Mouse (Mus musculus): ENCODE results near the gene Map2k5. TPM values are rescaled to one million over a fixed set of nuclear protein-coding genes. Genes with fewer than 3 reads are reported as not detected.

The Map2k5 gene
- polyA plus RNA-seq, 1 experiment from 2014 or later, result 31.6 TPM

DNA sequence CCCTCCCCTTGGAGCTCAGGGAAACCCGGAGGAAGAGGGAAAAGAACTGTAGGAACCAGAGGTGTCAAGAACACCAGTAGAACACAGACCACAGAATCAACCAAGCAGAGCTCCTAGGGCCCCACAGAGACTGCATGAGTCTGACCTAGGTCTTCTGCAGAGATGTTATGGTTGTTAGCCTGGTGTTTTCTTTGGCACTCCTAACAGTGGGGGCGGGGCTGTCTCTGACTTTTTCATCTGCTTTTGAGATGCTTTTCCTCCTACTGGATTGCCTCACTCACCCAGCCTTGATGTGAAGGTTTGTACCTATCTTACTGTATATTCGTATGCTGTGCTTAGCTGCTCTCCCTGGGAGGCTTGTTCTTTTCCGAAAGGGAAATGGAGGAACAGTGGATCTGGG is 23.5 kb downstream of the Map2k5 start:
- H3K4me3 ChIP-seq (ENCODE audit: low read depth, low read length), result no peak overlapping the region
- no peak overlapping the region for H3K9ac ChIP-seq (replicated peaks; ENCODE audit: low read depth, low read length)
- no peak overlapping the region for H3K27ac ChIP-seq (ENCODE audit: low read length)
- H3K27me3 ChIP-seq (ENCODE audit: control insufficient read depth, insufficient read depth, low read length), result no peaks in the 10 kb centered on the region
- H3K4me1 ChIP-seq (ENCODE audit: control insufficient read depth, insufficient read depth, low read length), result no peaks in the 10 kb centered on the region
- WGBS, result 86% methylated on average over 4 of the region's 4 CpGs
- H3K9me3 ChIP-seq (ENCODE audit: control insufficient read depth, low read depth, low read length), result no peaks in the 10 kb centered on the region
- H3K4me2 ChIP-seq (replicated peaks; ENCODE audit: low read depth, low read length), result no peak overlapping the region
- ATAC-seq (ENCODE audit: insufficient number of reproducible peaks, insufficient read depth, low FRiP score, low read depth), result no peak
- H3K36me3 ChIP-seq (ENCODE audit: control insufficient read depth, insufficient read depth, low read length), result no peaks in the 10 kb centered on the region; the same call in 1 of the 2 replicates

DNA sequence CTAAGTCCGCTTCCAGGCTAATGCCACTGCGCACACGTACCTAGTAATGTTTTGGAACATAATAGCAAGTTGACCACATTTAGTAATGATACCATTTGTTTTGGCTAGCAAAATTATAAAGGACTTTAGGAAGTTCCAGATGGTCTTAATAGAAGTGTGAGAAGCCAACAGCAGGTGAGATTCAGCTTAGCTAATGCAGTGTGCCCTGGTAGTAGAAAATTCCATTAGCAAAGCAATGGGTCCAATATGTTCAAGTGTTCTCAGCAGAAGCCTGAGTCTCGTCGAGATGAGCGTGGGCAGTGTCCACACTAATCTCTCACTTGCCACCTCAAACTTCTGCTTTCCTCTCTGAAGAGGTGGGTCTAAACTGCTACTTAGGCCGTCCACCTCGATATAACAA is 27.7 kb downstream of the Map2k5 start:
- no peaks in the 10 kb centered on the region for H3K36me3 ChIP-seq (ENCODE audit: control insufficient read depth, insufficient read depth, low read length)
- WGBS, result 95% methylated on average over 8 of the region's 8 CpGs
- no peak overlapping the region for H3K4me3 ChIP-seq (ENCODE audit: low read depth, low read length)
- H3K4me1 ChIP-seq (ENCODE audit: control insufficient read depth, insufficient read depth, low read length), result no peaks in the 10 kb centered on the region
- H3K9ac ChIP-seq (replicated peaks; ENCODE audit: low read depth, low read length), result no peak overlapping the region
- H3K4me2 ChIP-seq (replicated peaks; ENCODE audit: low read depth, low read length), result no peak overlapping the region
- H3K27me3 ChIP-seq (ENCODE audit: control insufficient read depth, insufficient read depth, low read length), result no peaks in the 10 kb centered on the region
- H3K27ac ChIP-seq (ENCODE audit: low read length), result no peak overlapping the region
- H3K9me3 ChIP-seq (ENCODE audit: control insufficient read depth, low read depth, low read length), result no peaks in the 10 kb centered on the region
- ATAC-seq (ENCODE audit: insufficient number of reproducible peaks, insufficient read depth, low FRiP score, low read depth), result no peak

DNA sequence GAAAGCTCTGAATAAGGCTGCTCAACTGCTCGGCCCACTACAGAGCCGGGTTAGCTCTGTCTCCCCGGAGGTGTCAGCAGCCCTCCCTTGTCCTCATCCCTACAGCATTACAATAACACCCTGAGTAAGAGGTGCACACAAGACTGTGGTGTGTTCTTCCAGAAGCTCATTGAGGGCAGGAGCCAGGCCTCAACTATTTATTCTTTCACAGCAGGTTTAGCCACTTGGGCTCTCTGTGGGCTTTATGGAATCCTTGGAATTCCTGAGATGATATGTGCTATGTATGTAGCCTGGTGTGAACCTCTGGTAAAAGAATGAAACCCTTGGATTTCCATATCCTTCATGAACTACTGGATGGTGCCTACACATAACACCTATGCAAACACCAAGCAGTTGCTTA is 28.5 kb downstream of the Map2k5 start:
- no peak overlapping the region for H3K27ac ChIP-seq (ENCODE audit: low read length)
- H3K27me3 ChIP-seq (ENCODE audit: control insufficient read depth, insufficient read depth, low read length), result no peaks in the 10 kb centered on the region
- no peaks in the 10 kb centered on the region for H3K4me1 ChIP-seq (ENCODE audit: control insufficient read depth, insufficient read depth, low read length)
- H3K36me3 ChIP-seq (ENCODE audit: control insufficient read depth, insufficient read depth, low read length), result no peaks in the 10 kb centered on the region
- 86% methylated on average over 3 of the region's 3 CpGs for WGBS
- ATAC-seq (ENCODE audit: insufficient number of reproducible peaks, insufficient read depth, low FRiP score, low read depth), result no peak
- H3K4me2 ChIP-seq (replicated peaks; ENCODE audit: low read depth, low read length), result no peak overlapping the region
- no peak overlapping the region for H3K4me3 ChIP-seq (ENCODE audit: low read depth, low read length)
- no peak overlapping the region for H3K9ac ChIP-seq (replicated peaks; ENCODE audit: low read depth, low read length)
- H3K9me3 ChIP-seq (ENCODE audit: control insufficient read depth, low read depth, low read length), result no peaks in the 10 kb centered on the region

- Histone ChIP-seq H3K27me3 (ENCODE audit: control insufficient read depth, insufficient read depth, low read length) (no peaks in the 10 kb centered on the region), H3K9me3 (ENCODE audit: control insufficient read depth, low read depth, low read length) (no peaks in the 10 kb centered on the region), H3K36me3 (ENCODE audit: control insufficient read depth, insufficient read depth, low read length) (no peaks in the 10 kb centered on the region), H3K4me2 (replicated peaks; ENCODE audit: low read depth, low read length) (no peak overlapping the region), H3K4me3 (ENCODE audit: low read depth, low read length) (no peak overlapping the region), H3K4me1 (ENCODE audit: control insufficient read depth, insufficient read depth, low read length) (no peaks in the 10 kb centered on the region), H3K27ac (ENCODE audit: low read length) (no peak overlapping the region), H3K9ac (replicated peaks; ENCODE audit: low read depth, low read length) (no peak overlapping the region)
- 74% methylated on average over 1 of the region's 1 CpGs for WGBS
- no peak for ATAC-seq (ENCODE audit: insufficient number of reproducible peaks, insufficient read depth, low FRiP score, low read depth)
These were observed 29.6 kb downstream of the Map2k5 start for GRCm38 (mm10) chr9:63348146-63348545.

DNA sequence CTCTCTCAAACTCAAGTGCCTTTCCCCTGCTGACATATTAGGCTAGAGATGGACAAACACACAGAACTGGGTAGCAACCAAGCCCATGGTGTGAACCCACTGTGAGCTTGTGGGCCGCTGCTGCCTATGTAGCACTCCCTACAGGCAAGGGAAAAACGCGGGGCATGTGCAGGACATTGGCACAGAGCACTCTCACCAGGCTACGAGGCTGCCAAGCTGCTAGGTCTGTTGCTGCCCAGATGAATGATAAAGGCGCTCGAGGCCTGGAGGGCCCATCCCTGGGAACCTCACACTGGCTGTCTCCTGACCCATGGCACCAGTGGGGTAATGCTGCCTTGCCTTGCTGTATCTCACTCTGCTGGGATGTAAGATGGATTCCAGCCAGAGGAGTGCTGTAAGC is 31.7 kb downstream of the Map2k5 start:
- no peak overlapping the region for H3K4me2 ChIP-seq (replicated peaks; ENCODE audit: low read depth, low read length)
- no peak overlapping the region for H3K27ac ChIP-seq (ENCODE audit: low read length)
- no peaks in the 10 kb centered on the region for H3K4me1 ChIP-seq (ENCODE audit: control insufficient read depth, insufficient read depth, low read length)
- no peak overlapping the region for H3K9ac ChIP-seq (replicated peaks; ENCODE audit: low read depth, low read length)
- ATAC-seq (ENCODE audit: insufficient number of reproducible peaks, insufficient read depth, low FRiP score, low read depth), result no peak
- H3K9me3 ChIP-seq (ENCODE audit: control insufficient read depth, low read depth, low read length), result no peaks in the 10 kb centered on the region
- 0 out of 2 replicates have a peak, but pooled peaks cover 3% of the 10 kb centered on the region for H3K36me3 ChIP-seq (ENCODE audit: control insufficient read depth, insufficient read depth, low read length)
- no peak overlapping the region for H3K4me3 ChIP-seq (ENCODE audit: low read depth, low read length)
- 87% methylated on average over 6 of the region's 6 CpGs for WGBS
- no peaks in the 10 kb centered on the region for H3K27me3 ChIP-seq (ENCODE audit: control insufficient read depth, insufficient read depth, low read length)

DNA sequence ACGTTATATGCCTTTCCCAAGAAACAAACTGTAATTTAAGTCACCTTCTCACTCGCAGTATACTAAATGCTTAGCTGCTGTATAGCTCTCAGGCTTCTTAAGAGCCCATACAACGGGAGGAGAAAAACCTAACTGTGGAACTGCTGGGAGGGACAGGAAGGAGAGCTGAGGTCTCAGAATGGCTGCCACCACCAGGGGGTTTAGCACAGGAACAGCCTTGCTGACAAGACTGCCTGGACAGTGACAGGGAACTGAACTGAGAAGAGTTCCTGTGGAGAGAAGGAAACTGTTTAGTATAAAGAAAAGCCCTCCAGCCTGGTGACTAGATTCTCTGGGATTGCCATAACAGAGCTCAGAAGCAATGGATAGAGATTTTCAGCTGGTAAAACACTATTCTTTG is 35.9 kb downstream of the Map2k5 start:
- Histone ChIP-seq H3K27me3 (ENCODE audit: control insufficient read depth, insufficient read depth, low read length) (no peaks in the 10 kb centered on the region), H3K9me3 (ENCODE audit: control insufficient read depth, low read depth, low read length) (no peaks in the 10 kb centered on the region), H3K4me1 (ENCODE audit: control insufficient read depth, insufficient read depth, low read length) (no peaks in the 10 kb centered on the region), H3K4me3 (ENCODE audit: low read depth, low read length) (no peak overlapping the region), H3K4me2 (replicated peaks; ENCODE audit: low read depth, low read length) (no peak overlapping the region), H3K36me3 (ENCODE audit: control insufficient read depth, insufficient read depth, low read length) (peaks cover 8% of the 10 kb centered on the region; the same call in 1 of the 2 replicates), H3K9ac (replicated peaks; ENCODE audit: low read depth, low read length) (no peak overlapping the region), H3K27ac (ENCODE audit: low read length) (no peak overlapping the region)
- no peak for ATAC-seq (ENCODE audit: insufficient number of reproducible peaks, insufficient read depth, low FRiP score, low read depth)
- WGBS, result 71% methylated on average over 3 of the region's 3 CpGs

DNA sequence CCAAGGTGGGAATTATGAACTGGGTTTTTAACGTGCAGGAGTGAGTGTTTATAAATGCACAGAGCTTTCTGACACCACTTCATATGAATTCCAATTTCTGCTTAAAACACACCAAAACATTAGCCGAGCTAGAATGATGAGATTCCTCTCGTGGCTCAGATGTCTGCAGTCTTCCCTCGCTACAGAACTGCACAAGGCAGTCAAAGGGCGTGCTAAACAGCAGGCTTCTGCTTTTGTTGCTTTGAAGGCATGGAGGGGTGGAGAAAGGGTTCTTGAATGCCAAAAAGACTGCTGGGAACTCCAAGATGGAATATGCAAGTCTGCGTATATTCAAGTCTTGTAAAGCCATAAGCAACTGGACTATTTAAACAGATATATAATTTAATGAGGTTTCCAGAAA is 38.4 kb downstream of the Map2k5 start:
- Histone ChIP-seq H3K9me3 (ENCODE audit: control insufficient read depth, low read depth, low read length) (no peaks in the 10 kb centered on the region), H3K4me3 (ENCODE audit: low read depth, low read length) (no peak overlapping the region), H3K4me1 (ENCODE audit: control insufficient read depth, insufficient read depth, low read length) (no peaks in the 10 kb centered on the region), H3K27me3 (ENCODE audit: control insufficient read depth, insufficient read depth, low read length) (no peaks in the 10 kb centered on the region), H3K9ac (replicated peaks; ENCODE audit: low read depth, low read length) (no peak overlapping the region), H3K4me2 (replicated peaks; ENCODE audit: low read depth, low read length) (no peak overlapping the region), H3K27ac (ENCODE audit: low read length) (no peak overlapping the region), H3K36me3 (ENCODE audit: control insufficient read depth, insufficient read depth, low read length) (peaks cover 13% of the 10 kb centered on the region; the same call in 1 of the 2 replicates)
- 41% methylated on average over 6 of the region's 6 CpGs for WGBS
- ATAC-seq (ENCODE audit: insufficient number of reproducible peaks, insufficient read depth, low FRiP score, low read depth), result no peak

DNA sequence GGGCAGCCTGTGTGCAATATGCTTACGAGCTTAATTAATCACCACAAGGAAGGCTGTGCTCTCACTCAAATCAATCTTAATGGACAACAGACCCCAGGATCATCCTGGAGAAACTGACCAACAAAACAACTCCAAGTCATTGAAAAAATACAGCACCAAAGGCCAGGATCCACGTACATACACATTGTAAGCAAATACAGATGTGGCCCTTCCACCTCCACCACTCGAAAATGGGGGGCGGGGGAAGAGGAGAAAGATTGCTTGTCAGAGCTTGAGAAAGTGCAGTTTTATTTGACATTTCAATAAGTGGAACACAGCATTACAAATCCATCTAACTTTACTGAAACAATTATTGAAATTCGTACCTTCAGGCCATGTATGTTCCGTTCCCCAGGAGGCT is 39.0 kb downstream of the Map2k5 start:
- H3K27me3 ChIP-seq (ENCODE audit: control insufficient read depth, insufficient read depth, low read length), result no peaks in the 10 kb centered on the region
- H3K4me2 ChIP-seq (replicated peaks; ENCODE audit: low read depth, low read length), result no peak overlapping the region
- peaks cover 13% of the 10 kb centered on the region; the same call in 1 of the 2 replicates for H3K36me3 ChIP-seq (ENCODE audit: control insufficient read depth, insufficient read depth, low read length)
- H3K27ac ChIP-seq (ENCODE audit: low read length), result no peak overlapping the region
- H3K4me3 ChIP-seq (ENCODE audit: low read depth, low read length), result no peak overlapping the region
- 57% methylated on average over 6 of the region's 6 CpGs for WGBS
- no peaks in the 10 kb centered on the region for H3K4me1 ChIP-seq (ENCODE audit: control insufficient read depth, insufficient read depth, low read length)
- H3K9me3 ChIP-seq (ENCODE audit: control insufficient read depth, low read depth, low read length), result no peaks in the 10 kb centered on the region
- no peak for ATAC-seq (ENCODE audit: insufficient number of reproducible peaks, insufficient read depth, low FRiP score, low read depth)
- no peak overlapping the region for H3K9ac ChIP-seq (replicated peaks; ENCODE audit: low read depth, low read length)

DNA sequence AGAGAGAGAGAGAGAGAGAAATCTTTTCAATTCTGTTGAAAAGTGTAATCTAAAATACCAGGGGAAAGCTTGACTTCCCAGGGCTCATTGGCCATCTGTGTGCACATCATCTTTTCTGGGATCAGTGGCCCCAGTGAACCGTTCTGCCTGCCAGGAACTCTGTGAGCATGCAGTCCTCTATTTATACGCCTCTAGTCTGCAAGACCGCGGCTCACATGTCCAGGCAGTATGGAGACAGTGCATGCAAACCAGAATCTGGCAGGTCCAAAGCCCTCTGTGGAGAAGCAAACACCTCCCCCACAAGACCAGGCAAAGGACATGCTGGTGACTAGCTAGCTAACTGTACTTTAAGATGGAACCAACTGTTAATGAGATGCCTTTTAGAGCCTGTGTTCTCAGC is 41.9 kb downstream of the Map2k5 start:
- no peak for ATAC-seq (ENCODE audit: insufficient number of reproducible peaks, insufficient read depth, low FRiP score, low read depth)
- H3K4me1 ChIP-seq (ENCODE audit: control insufficient read depth, insufficient read depth, low read length), result no peaks in the 10 kb centered on the region
- no peak overlapping the region for H3K4me2 ChIP-seq (replicated peaks; ENCODE audit: low read depth, low read length)
- H3K9me3 ChIP-seq (ENCODE audit: control insufficient read depth, low read depth, low read length), result no peaks in the 10 kb centered on the region; the same call in 1 of the 2 replicates
- WGBS, result 96% methylated on average over 4 of the region's 4 CpGs
- peaks cover 9% of the 10 kb centered on the region; the same call in 1 of the 2 replicates for H3K36me3 ChIP-seq (ENCODE audit: control insufficient read depth, insufficient read depth, low read length)
- H3K27me3 ChIP-seq (ENCODE audit: control insufficient read depth, insufficient read depth, low read length), result no peaks in the 10 kb centered on the region
- no peak overlapping the region for H3K27ac ChIP-seq (ENCODE audit: low read length)
- H3K9ac ChIP-seq (replicated peaks; ENCODE audit: low read depth, low read length), result no peak overlapping the region
- no peak overlapping the region for H3K4me3 ChIP-seq (ENCODE audit: low read depth, low read length)
